8 mouse cellular contexts compared by ENCODE assay signal in the genomic region with DNA sequence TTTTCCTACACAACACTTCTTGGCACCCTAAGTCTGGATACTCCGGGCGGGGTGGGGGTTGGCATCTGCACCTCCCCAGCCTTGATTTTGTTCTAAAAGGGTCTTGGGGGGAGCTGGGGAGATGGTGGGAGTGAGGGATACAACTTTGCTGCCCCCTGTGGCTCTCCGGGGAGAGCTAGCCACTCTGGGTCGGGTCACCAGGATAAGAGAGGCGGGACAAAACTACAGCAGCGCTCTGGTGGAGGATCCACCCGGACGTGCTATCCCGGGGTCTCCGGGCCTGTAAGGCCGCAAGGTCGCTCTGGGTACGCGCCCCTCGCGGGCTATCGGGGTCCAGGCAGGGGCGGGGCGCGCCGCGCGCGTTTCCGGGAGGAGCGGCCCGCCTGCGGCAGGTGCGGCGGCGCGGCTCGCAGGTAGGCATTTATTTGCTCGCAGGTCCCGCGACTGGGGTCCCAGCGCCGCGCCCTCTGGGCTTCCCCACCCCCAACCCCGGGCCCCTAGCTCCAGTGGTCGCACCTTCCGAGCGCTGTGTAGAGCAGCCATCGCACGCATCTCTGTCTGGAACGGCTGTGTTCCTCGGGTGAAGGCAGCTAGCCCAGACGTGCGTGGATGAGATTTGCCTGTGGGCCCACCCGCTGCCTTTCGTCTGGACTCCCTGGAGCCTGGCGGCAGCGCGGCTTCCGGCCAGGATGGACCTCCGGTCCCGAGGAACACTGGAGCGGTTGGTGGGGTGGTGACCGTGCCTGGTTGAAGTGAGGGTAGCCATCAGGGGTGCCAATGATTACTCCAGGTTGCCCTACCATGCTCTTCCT. TPM values are rescaled to one million over a fixed set of nuclear protein-coding genes. Genes with fewer than 3 reads are reported as not detected.
DNase-seq lines count a peak whose midpoint lies in the region; ATAC-seq and TF ChIP-seq lines count a peak whose summit lies in the region.

No protein-coding gene starts in this region.

- no peak for ATAC-seq in embryonic facial prominence, embryonic 13.5 days (ENCODE audit: insufficient number of reproducible peaks, insufficient read depth, low FRiP score, low TSS enrichment, low read depth)
- no peak for ATAC-seq in hindbrain, embryonic 13.5 days (ENCODE audit: low FRiP score)
- no peak for ATAC-seq in stomach, embryonic 14.5 days (ENCODE audit: insufficient number of reproducible peaks, insufficient read depth, low FRiP score, low read depth)
- no peak for ATAC-seq in monocyte, adult 5-6 weeks (replicated peaks; ENCODE audit: insufficient number of reproducible peaks, low FRiP score, low TSS enrichment, poor library complexity, severe bottlenecking)

- TF ChIP-seq POLR2A in testis, adult 2 months (IDR thresholded peaks at IDR 0.05; ENCODE audit: control insufficient read depth, low read depth, low read length), result no peak

- H3K27ac ChIP-seq in testis, adult 2 months (ENCODE audit: control insufficient read depth, insufficient read depth, low read depth, low read length), result no peak overlapping the region
- no peak overlapping the region for H3K27ac ChIP-seq in embryonic facial prominence, embryonic 13.5 days
- no peak overlapping the region for H3K27ac ChIP-seq in hindbrain, embryonic 13.5 days
- H3K27ac ChIP-seq in stomach, embryonic 14.5 days (ENCODE audit: low read length), result no peak overlapping the region

- peaks cover 42% of the 10 kb centered on the region for H3K4me1 ChIP-seq in testis, adult 2 months (ENCODE audit: control insufficient read depth, insufficient read depth, low read length)
- H3K4me1 ChIP-seq in embryonic facial prominence, embryonic 13.5 days, result peaks cover 41% of the 10 kb centered on the region
- H3K4me1 ChIP-seq in hindbrain, embryonic 13.5 days (replicated peaks), result peaks cover 24% of the 10 kb centered on the region
- peaks cover 31% of the 10 kb centered on the region for H3K4me1 ChIP-seq in stomach, embryonic 14.5 days (ENCODE audit: control insufficient read depth, insufficient read depth, low read length)

- no peak for DNase-seq in testis, postnatal 14 days (ENCODE audit: low spot score)
- peak; percentile 53 to 57 for DNase-seq in lung, adult 18-20 months
- DNase-seq in right cerebral cortex, postnatal 14 days, result no peak

- peak overlapping the region; percentile 67 for H3K4me2 ChIP-seq in embryonic facial prominence, embryonic 13.5 days
- peak overlapping the region; percentile 60 for H3K4me2 ChIP-seq in hindbrain, embryonic 13.5 days
- H3K4me2 ChIP-seq in stomach, embryonic 14.5 days (replicated peaks; ENCODE audit: low read depth, low read length), result peak overlapping the region; percentile 70

- H3K9me3 ChIP-seq in embryonic facial prominence, embryonic 13.5 days, result no peaks in the 10 kb centered on the region
- no peaks in the 10 kb centered on the region for H3K9me3 ChIP-seq in hindbrain, embryonic 13.5 days
- no peaks in the 10 kb centered on the region for H3K9me3 ChIP-seq in stomach, embryonic 14.5 days (ENCODE audit: control insufficient read depth, low read depth, low read length)

- peak overlapping the region; percentile 68 for H3K9ac ChIP-seq in embryonic facial prominence, embryonic 13.5 days
- peak overlapping the region; percentile 69 for H3K9ac ChIP-seq in hindbrain, embryonic 13.5 days
- H3K9ac ChIP-seq in stomach, embryonic 14.5 days (replicated peaks; ENCODE audit: low read depth, low read length), result no peak overlapping the region; the same call in 1 of the 2 replicates

- WGBS in embryonic facial prominence, embryonic 13.5 days, result 2% methylated on average over 58 of the region's 59 CpGs
- WGBS in hindbrain, embryonic 13.5 days, result 5% methylated on average over 52 of the region's 59 CpGs
- 3% methylated on average over 57 of the region's 59 CpGs for WGBS in stomach, embryonic 14.5 days

- H3K27me3 ChIP-seq in testis, adult 2 months (ENCODE audit: control insufficient read depth, insufficient read depth, low read length), result no peaks in the 10 kb centered on the region
- peaks cover 89% of the 10 kb centered on the region for H3K27me3 ChIP-seq in embryonic facial prominence, embryonic 13.5 days
- H3K27me3 ChIP-seq in hindbrain, embryonic 13.5 days, result peaks cover 84% of the 10 kb centered on the region
- peaks cover 19% of the 10 kb centered on the region; the same call in 1 of the 2 replicates for H3K27me3 ChIP-seq in stomach, embryonic 14.5 days (ENCODE audit: control insufficient read depth, insufficient read depth, low read length)

- H3K4me3 ChIP-seq in testis, adult 2 months (ENCODE audit: control insufficient read depth, low read depth, low read length), result peak overlapping the region; percentile 68
- peak overlapping the region; percentile 41 for H3K4me3 ChIP-seq in embryonic facial prominence, embryonic 13.5 days
- peak overlapping the region; percentile 40 for H3K4me3 ChIP-seq in hindbrain, embryonic 13.5 days
- H3K4me3 ChIP-seq in stomach, embryonic 14.5 days (ENCODE audit: low read depth, low read length), result peak overlapping the region; percentile 37

- TF ChIP-seq CTCF in testis, adult 2 months (IDR thresholded peaks at IDR 0.05; ENCODE audit: control insufficient read depth, insufficient read depth, insufficient replicate concordance, low read depth, low read length), result no peak

- H3K36me3 ChIP-seq in testis, adult 2 months (ENCODE audit: control insufficient read depth, insufficient read depth, low read length), result peaks cover 1% of the 10 kb centered on the region; the same call in 1 of the 2 replicates
- H3K36me3 ChIP-seq in embryonic facial prominence, embryonic 13.5 days, result peaks cover 3% of the 10 kb centered on the region; the same call in 1 of the 2 replicates
- H3K36me3 ChIP-seq in hindbrain, embryonic 13.5 days, result peaks cover 24% of the 10 kb centered on the region
- H3K36me3 ChIP-seq in stomach, embryonic 14.5 days (ENCODE audit: control insufficient read depth, insufficient read depth, low read length), result peaks cover 6% of the 10 kb centered on the region; the same call in 1 of the 2 replicates

RNA-seq across cellular contexts. Expression of a gene that starts 0.8 kb away (rescaled TPM):
- 2.1 and 2.4 TPM in 2 replicates for polyA plus RNA-seq in testis, adult 2 months (2012; rRNA removed)
- 11.5 and 12.7 TPM in 2 replicates for polyA plus RNA-seq in embryonic facial prominence, embryonic 13.5 days (2015; fragmentation: Nextera tagmentation; extraction: Ambion mirVana)
- 6.9 and 7.2 TPM in 2 replicates for polyA plus RNA-seq in hindbrain, embryonic 13.5 days (2015; fragmentation: Nextera tagmentation; extraction: Ambion mirVana)
- polyA plus RNA-seq in stomach, embryonic 14.5 days (2014; fragmentation: Nextera tagmentation; extraction: Ambion mirVana), result 15.5 and 20.2 TPM in 2 replicates
- total RNA-seq in monocyte, adult 5-6 weeks (2017), result not detected in 3 replicates

RNA-seq across cellular contexts. Expression of a gene that starts 5.5 kb away (rescaled TPM):
- 102 and 104 TPM in 2 replicates for polyA plus RNA-seq in testis, adult 2 months (2012; rRNA removed)
- 16.5 and 16.6 TPM in 2 replicates for polyA plus RNA-seq in embryonic facial prominence, embryonic 13.5 days (2015; fragmentation: Nextera tagmentation; extraction: Ambion mirVana)
- polyA plus RNA-seq in hindbrain, embryonic 13.5 days (2015; fragmentation: Nextera tagmentation; extraction: Ambion mirVana), result 18.4 and 19.3 TPM in 2 replicates
- 87.0 and 94.0 TPM in 2 replicates for polyA plus RNA-seq in stomach, embryonic 14.5 days (2014; fragmentation: Nextera tagmentation; extraction: Ambion mirVana)
- total RNA-seq in monocyte, adult 5-6 weeks (2017), result 17.8 to 40.8 TPM (median 20.7 TPM) in 3 replicates

RNA-seq across cellular contexts. Expression of a gene that starts 6.7 kb away (rescaled TPM):
- 379 and 436 TPM in 2 replicates for polyA plus RNA-seq in testis, adult 2 months (2012; rRNA removed)
- polyA plus RNA-seq in embryonic facial prominence, embryonic 13.5 days (2015; fragmentation: Nextera tagmentation; extraction: Ambion mirVana), result 13.4 and 13.5 TPM in 2 replicates
- 18.7 TPM in 2 replicates for polyA plus RNA-seq in hindbrain, embryonic 13.5 days (2015; fragmentation: Nextera tagmentation; extraction: Ambion mirVana)
- polyA plus RNA-seq in stomach, embryonic 14.5 days (2014; fragmentation: Nextera tagmentation; extraction: Ambion mirVana), result 21.7 and 26.0 TPM in 2 replicates
- 19.7 to 28.0 TPM (median 25.4 TPM) in 3 replicates for total RNA-seq in monocyte, adult 5-6 weeks (2017)

RNA-seq across cellular contexts. Expression of a gene that starts 13.2 kb away (rescaled TPM):
- 20.8 and 21.1 TPM in 2 replicates for polyA plus RNA-seq in testis, adult 2 months (2012; rRNA removed)
- 64.5 and 70.3 TPM in 2 replicates for polyA plus RNA-seq in embryonic facial prominence, embryonic 13.5 days (2015; fragmentation: Nextera tagmentation; extraction: Ambion mirVana)
- polyA plus RNA-seq in hindbrain, embryonic 13.5 days (2015; fragmentation: Nextera tagmentation; extraction: Ambion mirVana), result 86.5 and 88.1 TPM in 2 replicates
- 65.1 and 72.3 TPM in 2 replicates for polyA plus RNA-seq in stomach, embryonic 14.5 days (2014; fragmentation: Nextera tagmentation; extraction: Ambion mirVana)
- 14.0 to 22.2 TPM (median 14.6 TPM) in 3 replicates for total RNA-seq in monocyte, adult 5-6 weeks (2017)

RNA-seq across cellular contexts. Expression of a gene that starts 13.3 kb away (rescaled TPM):
- polyA plus RNA-seq in testis, adult 2 months (2012; rRNA removed), result 14.6 and 15.5 TPM in 2 replicates
- polyA plus RNA-seq in embryonic facial prominence, embryonic 13.5 days (2015; fragmentation: Nextera tagmentation; extraction: Ambion mirVana), result 46.4 and 55.6 TPM in 2 replicates
- 34.1 and 35.5 TPM in 2 replicates for polyA plus RNA-seq in hindbrain, embryonic 13.5 days (2015; fragmentation: Nextera tagmentation; extraction: Ambion mirVana)
- 72.1 and 76.7 TPM in 2 replicates for polyA plus RNA-seq in stomach, embryonic 14.5 days (2014; fragmentation: Nextera tagmentation; extraction: Ambion mirVana)
- 0.95 TPM in 1 of 3 replicates, not detected in the others for total RNA-seq in monocyte, adult 5-6 weeks (2017)

Comparison
In these comparisons a context has a peak if more than half of its experiments do, and no peak if none do; other contexts are left out.
1. DNase-seq: peak in lung, adult 18-20 months (2 of 2); none in testis, postnatal 14 days (single experiment) and right cerebral cortex, postnatal 14 days (single experiment).
2. RNA of a gene that starts 6.7 kb away (polyA plus RNA-seq): 379 to 436 TPM in testis, adult 2 months; 21.7 to 26.0 TPM in stomach, embryonic 14.5 days, 18.7 TPM in hindbrain, embryonic 13.5 days and 13.4 to 13.5 TPM in embryonic facial prominence, embryonic 13.5 days; every median in the first group is over 10 times any median in the second.
3. Peak in every context shown above with its lines, with median percentiles within 50 percentile points of each other: H3K4me3 ChIP-seq and H3K4me2 ChIP-seq.